Mouse (Mus musculus): ENCODE data around the gene Pax9.

The Pax9 gene

DNA sequence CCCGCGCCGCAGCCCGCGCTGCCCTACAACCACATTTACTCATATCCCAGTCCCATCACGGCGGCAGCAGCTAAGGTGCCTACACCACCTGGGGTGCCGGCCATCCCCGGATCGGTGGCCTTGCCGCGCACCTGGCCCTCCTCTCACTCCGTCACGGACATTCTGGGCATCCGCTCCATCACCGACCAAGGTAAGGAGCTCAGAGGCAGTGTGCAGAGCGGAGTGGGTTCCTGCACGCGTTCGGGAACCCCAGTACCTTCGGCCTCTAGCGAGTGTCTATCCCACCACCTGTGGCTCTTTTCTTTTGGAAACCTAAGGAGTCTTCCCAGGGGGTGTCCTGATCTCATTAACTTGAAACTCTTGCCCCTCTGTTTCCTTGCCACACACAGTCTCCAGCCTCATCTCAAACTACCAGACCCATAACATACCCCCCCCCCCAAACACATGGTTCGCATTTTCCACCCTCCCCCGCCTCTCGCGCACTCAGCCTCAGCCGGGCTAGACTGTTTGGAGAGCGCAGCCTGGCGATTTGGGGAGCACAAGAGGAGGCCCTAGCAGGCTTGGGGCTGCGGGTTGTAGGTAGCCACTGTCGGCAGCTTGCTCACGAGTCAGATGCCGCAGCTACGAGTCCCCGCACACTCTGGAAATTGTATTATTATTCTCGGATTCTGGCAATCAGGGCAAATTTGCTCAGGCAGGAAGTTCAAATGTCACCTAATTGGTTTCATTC is 5.6 kb downstream of the Pax9 start:
- DNase-seq (ENCODE audit: low spot score) = peak; percentile 70

DNA sequence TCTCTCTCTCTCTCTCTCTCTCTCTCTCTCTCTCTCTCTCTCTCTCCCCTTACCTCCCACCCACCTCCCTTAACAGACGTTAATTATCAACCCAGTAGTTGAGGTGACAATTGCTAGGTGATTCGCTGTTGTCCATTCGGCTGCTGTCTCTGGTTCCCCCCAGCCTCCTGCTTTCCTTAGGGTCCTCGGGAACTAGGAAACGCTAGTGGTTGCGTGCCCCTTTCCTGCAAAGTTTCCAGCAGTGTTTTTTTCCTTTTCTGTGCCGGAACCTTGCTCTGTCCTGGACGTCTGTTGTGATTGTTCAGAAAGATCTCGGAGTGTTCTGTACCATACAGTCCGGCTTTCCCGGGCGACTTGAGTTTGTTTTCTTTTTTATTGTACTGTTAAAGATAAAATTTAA is 6.2 kb downstream of the Pax9 start:
- DNase-seq (ENCODE audit: low spot score) = peak; percentile 48

DNA sequence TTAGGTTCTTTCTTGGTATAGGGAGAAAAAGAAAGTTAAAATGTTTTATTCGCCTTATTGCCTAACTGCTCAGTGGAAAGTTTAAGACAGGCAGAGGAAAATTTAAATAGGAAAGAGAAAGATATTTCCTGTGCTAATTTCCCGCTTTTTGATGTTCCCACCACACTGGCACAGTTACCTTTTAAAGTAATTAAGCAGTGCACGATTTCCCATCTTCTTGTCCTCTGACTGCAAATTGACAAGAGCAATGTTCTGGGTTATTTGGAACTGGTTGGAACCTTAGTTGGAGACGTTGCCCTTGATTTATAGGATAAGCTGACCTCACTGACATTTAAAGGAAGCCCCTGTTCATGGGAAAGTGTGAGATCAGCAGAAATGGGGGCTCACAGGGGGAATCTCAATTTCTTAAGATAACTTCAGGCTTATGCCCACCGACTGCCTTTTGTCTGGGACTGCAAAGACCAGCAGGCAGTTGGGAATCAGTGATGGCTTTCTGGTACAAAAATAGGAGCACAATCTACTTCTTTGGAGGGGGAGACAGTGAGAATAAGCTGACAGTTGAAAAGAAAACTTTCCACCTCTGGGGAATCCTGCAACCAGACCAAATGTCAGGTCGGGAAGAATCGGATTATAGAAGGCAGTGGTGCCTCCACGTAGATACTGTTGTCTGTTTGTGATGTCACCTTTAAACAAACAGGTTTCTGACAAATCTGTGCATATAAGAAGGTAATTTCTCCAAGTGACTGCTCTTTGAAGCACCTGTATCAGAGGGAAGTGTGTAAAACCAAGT is 6.8 kb downstream of the Pax9 start:
- DNase-seq (ENCODE audit: low spot score) = peak; percentile 58

DNA sequence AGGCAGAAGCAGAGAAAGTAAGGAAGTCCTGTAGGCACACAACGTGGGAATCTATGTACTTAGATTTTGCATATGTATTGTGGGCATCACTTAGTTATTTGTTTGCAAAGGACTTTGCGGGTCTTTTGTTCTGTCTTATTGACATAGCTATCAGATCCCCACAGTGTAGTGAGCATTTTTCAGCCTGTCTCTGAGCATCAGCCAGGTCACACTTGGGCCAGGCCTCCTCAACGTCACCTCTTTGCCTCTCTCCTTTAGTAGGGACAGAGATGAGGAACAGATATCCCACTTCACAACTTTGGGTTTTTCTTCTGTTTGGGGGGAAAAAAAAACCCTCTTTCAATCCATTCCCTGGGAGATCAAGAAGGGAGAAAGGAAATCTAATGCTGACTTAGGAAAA is 7.8 kb downstream of the Pax9 start:
- peak; percentile 56 for DNase-seq (ENCODE audit: low spot score)

DNA sequence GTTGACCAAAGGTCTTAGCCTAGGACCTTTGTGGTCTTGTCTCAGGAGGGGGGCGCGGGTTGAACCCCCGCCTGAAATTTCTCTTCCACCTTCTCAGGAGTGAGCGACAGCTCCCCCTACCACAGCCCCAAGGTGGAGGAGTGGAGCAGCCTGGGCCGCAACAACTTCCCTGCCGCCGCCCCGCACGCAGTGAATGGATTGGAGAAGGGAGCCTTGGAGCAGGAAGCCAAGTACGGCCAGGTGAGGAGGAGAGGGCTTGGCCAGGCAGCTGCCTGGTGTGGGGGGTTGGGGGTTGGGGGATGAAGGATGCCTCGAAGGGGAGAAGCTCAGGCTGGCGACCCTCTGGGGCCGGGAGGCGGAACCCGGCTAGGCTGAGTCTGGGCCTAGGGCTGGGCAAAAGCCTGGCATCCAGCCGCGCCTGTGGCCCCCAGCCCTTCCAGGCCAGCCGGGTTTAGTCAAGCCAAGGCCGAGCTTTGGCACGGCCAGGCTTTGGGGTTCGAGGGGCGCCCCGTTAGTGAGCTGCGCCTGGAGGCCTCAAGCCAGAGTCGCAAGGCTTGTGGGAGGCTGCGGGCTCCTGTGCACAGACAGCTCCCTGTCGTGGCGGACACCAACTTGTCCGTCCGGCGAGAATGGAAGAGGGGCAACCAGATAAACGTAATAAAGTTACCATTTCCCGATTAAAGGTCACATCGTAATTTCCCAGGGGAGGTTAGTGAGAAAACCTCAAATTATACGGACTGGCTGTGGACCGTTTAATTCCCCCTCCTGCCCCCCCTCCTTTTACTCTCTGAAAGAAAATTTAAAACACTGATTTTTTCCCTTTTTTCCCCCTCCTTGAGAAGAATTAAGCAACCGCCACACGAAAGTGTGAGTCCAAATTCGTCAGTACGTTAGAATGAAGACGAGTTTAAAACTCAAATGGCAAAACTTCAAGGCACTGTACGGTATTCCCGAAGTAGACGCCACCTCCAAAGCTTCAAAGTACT is 8.6 kb downstream of the Pax9 start:
- peak; percentile 60 for DNase-seq (ENCODE audit: low spot score)

DNA sequence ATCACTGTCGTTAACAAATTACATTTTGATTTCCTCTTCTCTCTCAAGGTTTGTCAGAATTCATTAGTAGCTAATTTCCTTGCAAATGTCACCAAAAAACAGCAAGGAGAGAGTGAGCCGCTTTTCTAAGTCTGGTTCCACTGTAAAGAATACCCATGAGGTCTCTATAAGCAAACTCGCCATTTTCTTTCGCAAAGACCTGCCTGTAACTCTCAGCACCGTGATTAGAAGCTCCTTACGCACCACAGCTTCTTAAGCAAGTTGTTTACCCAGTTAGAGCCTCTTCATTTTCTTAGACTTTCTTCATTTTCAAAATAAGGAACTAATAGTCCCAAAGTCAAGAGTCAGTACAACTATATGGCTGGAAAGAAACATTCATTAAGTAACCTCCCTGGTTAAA is 9.4 kb downstream of the Pax9 start:
- peak; percentile 57 for DNase-seq (ENCODE audit: low spot score)

DNA sequence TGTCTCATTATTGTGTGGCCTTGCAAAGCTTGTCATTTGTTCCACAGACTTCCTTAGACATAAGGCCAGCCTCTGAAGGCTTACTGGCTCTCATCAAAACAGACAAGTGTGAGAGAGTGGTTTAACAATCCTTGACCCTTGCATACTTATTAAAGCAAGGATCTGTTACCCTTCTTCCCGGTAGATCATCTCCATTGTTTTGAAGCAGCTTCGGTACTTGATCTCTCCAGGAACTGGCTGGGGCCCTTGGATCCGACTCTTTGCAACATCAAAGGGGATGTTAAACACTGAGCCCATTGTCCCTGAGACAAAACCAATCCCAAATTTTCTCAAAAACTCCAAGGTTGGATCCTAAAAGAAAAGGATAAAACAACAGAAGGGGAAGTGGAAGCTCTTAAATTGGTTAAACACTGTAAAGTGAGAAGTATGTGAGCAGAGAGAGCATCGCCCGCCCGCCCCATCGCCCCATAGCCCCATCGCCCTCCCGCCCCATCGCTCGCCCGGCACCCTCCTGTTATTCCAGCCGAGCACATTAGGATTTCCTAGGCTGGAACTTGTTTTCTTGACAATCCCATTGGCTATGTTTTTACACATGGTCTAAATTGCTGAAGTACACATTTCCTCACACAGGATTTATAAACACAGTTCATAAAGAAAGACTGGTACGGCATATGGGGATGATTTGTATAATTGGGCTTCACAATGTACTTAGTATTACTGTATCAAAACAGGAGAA is 26.6 kb downstream of the Pax9 start:
- peak; percentile 50 for DNase-seq (ENCODE audit: low spot score)

DNA sequence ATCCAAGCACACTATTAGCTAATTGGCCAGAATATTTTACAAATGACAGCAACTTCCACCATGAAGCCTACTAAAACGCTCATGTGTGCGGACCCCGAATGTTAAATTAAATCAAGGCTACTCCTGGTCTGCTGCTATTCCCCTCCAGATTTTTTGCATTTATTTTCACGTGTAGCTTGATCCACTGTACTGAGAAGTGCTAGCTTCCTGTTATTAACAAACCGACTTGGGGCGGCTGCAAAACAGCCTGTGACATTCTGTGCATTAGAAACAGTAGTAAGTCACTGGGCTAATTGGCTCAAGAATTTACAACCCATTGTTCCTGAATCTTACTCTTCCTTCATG is 27.1 kb downstream of the Pax9 start:
- no peak for DNase-seq (ENCODE audit: low spot score)

DNA sequence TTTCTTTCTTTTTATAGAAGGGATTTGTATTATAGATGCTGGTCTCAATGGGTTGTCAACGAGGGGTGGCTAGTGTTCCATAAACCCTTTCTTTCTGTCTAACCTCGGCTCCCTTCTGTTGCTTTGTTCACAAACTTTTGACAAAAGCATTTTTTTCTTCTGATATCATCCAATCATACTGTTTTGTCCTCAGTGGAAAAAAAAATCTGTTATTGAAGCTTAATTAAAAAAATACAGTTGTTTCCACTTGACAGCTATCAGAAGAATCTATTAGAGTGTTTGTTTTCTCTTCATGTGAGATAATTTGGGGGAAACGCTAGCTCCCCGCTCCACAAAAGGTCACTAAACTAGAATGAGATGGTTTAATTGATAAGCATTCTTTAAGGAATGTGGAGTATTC is 36.1 kb downstream of the Pax9 start:
- no peak for DNase-seq (ENCODE audit: low spot score)

DNA sequence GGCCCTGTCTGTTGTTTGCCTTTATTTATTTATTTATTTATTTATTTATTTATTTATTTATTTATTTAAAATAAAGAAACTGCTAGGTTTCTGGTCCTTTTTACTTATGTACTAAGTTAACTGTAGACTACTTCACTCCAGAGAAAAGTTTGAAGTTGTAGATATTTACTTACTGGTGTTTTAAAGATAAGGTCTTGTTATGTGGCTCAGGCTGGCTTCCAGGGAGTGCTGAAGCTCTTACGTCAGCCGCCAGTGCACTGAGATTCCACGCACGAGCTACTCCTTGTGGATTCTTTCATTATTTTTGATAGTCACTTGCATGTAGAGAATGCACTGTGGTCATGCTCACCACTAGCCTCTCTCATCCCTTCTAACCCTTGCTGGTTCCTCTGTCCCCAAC is 45.5 kb downstream of the Pax9 start:
- no peak for DNase-seq (ENCODE audit: low spot score)

Measured in embryo, embryonic 10.5 days (tissue).